Mouse (Mus musculus) adrenal gland, adult 8-10 months (tissue): ENCODE results near the gene Kcnk7. TPM values are rescaled to one million over a fixed set of nuclear protein-coding genes. Genes with fewer than 3 reads are reported as not detected.

Source experiments
- DNase-seq: peaks from one replicate; pipeline ENCODE4 v3.0.0; 2022
- total RNA-seq, 4 experiments: library from RNA; stranded (reverse); gene quantifications; 2 replicates each; pipeline ENCODE4 v1.2.4; 2022

Gene Kcnk7
- total RNA-seq, result not detected

DNA sequence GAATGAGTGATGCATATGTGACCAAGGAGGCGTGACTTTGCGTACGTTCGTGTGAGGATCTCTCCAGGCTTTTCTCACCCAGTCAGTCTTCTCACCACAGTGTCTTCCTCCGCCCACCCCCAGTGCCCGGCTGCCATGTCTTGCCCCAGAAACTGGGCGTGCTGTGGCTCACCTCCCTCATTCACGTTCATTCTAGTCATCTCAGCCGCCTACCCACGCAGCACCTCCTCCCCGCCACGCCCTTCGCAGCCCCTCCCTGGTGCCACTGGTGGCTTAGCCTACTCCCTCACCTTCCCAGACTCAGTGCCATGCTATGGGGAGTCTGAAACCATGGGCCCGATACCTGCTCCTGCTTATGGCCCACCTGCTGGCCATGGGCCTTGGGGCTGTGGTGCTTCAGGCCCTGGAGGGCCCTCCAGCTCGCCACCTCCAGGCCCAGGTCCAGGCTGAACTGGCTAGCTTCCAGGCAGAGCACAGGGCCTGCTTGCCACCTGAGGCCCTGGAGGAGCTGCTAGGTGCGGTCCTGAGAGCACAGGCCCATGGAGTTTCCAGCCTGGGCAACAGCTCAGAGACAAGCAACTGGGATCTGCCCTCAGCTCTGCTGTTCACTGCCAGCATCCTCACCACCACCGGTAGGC, at the start of gene Kcnk7:
Gene Kcnk7 (plus strand): TSS at position 205 of the 638 bp plus-strand sequence.
- DNase-seq, result no peak

DNA sequence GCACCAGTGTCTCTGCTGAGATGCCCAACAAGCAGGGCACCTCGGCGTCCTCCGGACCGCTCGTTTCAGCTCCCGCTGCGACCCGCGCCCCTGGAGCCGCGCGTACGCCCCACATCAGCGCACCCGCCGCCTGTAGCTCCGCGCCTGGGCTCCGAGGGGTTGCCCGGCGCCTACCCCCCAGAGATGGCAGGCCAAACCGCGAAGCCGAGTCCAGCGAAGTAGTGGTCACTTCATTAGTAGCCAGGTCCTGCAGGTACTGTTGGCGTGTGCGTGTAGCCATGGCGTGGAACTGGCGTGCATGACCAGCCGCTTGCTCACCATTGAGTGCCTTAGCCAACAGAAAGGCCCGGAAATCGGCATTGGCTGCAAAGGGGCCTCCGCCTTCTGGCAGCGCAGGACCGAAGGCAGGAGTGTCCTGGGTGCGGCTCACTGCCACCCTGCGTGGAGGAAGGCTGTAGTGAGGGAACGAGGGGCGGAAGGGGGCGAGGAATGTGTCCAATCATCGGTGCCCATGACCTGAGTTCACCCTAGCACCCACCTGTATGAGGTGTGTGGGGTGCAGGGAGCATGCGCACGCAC, 49.4 kb upstream of the Kcnk7 start:
- no peak for DNase-seq

DNA sequence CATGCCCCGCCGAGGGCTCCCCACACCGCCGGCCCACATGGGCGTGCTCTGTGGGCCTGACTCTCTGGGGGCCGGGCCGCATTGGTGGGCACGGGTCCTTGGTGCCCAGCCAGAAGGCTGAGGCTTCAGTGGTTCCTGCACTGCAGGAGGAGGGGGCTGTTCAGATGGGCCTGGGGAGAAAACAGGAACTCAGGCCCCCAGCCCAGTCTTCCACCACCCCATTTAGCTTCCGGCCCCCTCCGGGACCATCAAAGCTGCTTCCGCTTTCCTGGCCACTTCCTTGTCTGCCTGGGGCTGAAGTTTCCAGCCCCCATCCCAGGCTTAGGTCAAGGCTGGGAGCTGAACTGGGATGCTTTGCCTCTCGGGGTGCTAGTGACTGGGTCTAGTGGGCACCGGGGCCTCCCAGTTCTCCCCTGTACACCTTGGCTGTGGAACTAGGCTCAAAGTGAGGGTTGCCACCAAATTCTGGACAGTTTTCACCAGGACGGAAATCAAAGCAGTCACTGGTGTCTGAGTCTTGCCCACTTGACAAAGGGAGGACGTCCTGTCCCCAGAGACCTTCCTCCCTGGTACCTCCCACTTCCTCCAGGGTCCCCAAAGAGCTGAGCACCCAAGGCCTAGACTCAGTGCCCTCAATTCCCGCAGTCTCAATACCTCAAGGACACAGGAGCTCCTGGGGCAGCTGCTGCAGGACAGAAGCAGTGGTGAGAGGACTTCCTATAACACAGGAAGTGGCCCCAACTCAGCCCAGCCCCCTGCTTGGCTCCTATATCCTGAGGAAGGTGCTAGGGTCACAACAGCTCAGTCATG, 43.0 kb upstream of the Kcnk7 start:
- no peak for DNase-seq

DNA sequence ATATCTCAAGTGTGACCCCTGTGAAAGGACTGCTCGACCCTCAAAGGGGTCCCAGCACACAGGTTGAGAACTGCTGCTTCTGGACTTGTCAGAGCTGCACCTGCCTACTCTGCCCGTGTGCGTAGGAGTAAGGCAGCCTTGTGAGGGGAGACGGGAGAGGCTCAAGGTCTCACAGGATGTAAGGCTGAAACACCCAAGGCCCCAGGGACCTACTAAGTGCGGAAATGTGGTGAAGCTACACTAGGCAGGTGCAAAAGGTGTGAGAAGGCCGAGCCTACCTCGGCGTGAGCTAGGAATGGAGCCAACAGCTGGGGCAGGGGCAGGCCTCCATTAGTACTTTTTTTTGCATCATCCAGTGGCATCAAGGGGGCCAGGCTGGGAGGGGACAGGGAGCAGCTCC, 41.9 kb upstream of the Kcnk7 start:
- DNase-seq, result no peak

GRCm38 (mm10) chr19:5662981-5663913, 40.9 kb upstream of the Kcnk7 start, which contains the start of gene Sipa1:
Sipa1 (minus strand) TSS chr19:5663707.
- peak; percentile 93 for DNase-seq

- no peak for DNase-seq
These were observed 39.4 kb upstream of the Kcnk7 start for GRCm38 (mm10) chr19:5664669-5665257.

DNA sequence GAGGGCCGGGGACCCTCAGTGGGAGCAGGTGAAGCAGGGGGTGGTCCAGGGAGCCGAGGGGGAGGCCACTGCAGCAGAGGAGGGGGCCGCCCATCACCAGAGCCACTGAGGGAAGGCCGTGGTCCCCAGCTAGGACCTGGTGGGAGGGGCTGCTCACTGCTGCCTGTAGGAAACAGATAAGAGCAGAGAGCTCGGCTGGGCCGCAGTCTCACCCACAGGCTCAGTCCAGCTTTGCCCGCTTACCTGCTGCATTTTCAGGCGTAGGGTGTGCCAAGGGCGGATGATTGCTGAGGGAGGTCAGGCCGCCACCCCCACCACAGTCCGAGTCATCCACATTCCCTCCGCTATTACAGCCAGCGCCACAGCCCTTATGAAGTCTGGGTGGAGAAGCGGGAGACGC, 38.7 kb upstream of the Kcnk7 start:
- DNase-seq, result no peak

- DNase-seq, result no peak
These were observed 37.8 kb upstream of the Kcnk7 start for GRCm38 (mm10) chr19:5666386-5666785.

DNA sequence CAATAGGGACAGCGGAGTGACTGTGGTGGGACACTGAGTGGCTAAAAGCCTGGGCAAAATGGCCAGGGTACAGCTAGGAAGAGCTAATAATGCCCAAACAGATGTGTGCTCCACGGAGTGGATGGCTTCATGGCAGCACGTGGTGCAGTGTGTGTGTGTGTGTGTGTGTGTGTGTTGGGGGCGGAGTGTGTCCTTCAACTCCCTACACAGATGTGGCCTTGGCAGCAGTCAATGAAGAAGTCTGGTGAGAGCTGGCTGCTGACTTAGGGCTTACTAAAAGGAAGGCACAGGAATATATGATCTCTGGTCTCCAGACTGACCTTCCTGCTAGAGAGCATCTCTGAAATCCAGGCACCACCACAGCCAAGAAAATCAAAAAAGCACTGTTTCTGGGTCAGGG, 35.8 kb upstream of the Kcnk7 start:
- DNase-seq, result no peak

- DNase-seq, result peak; percentile 72
These were observed 23.7 kb upstream of the Kcnk7 start for GRCm38 (mm10) chr19:5680432-5680831.

DNA sequence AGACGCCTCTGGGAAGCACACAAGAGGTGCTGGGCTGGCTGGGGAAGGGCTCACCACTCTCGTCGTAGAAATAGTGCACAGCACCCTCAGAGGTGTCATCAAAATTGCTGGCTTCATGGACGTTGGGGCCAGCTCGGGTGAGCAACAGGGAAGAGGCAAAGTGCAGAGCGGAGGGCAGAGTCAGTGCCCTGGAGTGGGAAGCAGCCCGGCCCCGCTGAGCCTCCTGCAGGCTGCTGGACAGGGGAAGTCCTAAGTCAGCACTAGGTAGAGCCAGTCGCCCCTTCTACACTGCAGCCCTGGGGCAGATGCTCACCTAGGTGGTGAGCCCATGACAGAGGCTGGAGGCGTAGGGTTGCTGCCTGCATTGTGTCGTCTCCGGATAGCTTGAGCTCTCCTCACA, 19.9 kb upstream of the Kcnk7 start:
- no peak for DNase-seq

GRCm38 (mm10) chr19:5684985-5685384, 19.2 kb upstream of the Kcnk7 start:
- peak; percentile 3 for DNase-seq

GRCm38 (mm10) chr19:5685431-5685830, 18.7 kb upstream of the Kcnk7 start:
- DNase-seq, result peak; percentile 13

DNA sequence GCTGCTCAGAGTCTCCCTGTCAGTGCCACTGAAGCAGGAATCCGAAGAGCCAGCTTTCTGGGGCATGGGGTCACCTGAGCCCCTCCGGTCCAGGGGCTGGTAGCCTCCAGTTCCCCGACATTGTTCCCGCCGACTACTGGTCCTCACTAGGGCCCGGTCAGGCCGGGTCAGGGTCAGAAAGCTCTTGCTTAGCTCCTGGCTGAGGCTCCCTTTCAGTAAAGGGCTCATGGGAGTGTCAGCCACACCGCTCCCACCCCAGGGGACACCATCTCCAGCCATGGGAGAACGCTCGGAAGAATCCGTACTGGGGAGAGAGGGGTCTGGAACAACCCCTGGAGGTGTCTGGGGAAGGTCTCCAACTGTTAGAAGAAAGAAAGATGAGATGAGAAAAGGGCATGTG, 18.3 kb upstream of the Kcnk7 start:
- DNase-seq, result peak; percentile 6

DNA sequence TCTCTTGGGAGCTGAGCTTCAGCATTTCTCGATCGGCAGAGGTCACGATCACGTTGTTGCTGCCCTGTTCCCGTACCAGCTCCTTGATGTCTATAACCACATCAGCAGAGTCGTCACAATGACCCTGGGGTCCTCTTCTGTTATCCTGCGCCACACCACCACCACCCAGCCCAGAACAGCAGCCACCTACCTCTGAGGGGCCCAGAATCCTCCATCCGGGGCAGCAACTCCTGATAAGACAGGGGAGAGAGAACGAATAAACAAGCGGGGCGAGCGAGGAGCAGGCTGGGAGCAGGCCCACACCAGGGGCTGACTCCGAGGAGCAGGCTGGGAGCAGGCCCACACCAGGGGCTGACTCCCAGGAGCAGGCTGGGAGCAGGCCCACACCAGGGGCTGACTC, 17.7 kb upstream of the Kcnk7 start:
- DNase-seq, result no peak

DNA sequence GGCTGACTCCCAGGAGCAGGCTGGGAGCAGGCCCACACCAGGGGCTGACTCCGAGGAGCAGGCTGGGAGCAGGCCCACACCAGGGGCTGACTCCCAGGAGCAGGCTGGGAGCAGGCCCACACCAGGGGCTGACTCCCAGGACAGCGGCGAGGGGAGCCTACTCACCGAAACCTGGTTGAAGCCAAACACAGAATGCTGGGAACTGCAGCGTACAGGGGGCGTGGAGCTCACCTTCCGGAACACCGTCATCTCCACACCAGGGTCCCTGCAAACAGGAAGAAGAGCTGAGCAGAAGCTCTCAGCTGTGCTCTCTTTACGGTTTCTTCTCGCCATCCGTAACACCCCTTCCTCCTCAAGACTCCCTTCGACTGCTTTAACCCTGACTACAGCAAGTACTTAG, 17.2 kb upstream of the Kcnk7 start:
- peak; percentile 6 for DNase-seq

- peak; percentile 35 for DNase-seq
These were observed 16.4 kb upstream of the Kcnk7 start for GRCm38 (mm10) chr19:5687738-5688137.

DNA sequence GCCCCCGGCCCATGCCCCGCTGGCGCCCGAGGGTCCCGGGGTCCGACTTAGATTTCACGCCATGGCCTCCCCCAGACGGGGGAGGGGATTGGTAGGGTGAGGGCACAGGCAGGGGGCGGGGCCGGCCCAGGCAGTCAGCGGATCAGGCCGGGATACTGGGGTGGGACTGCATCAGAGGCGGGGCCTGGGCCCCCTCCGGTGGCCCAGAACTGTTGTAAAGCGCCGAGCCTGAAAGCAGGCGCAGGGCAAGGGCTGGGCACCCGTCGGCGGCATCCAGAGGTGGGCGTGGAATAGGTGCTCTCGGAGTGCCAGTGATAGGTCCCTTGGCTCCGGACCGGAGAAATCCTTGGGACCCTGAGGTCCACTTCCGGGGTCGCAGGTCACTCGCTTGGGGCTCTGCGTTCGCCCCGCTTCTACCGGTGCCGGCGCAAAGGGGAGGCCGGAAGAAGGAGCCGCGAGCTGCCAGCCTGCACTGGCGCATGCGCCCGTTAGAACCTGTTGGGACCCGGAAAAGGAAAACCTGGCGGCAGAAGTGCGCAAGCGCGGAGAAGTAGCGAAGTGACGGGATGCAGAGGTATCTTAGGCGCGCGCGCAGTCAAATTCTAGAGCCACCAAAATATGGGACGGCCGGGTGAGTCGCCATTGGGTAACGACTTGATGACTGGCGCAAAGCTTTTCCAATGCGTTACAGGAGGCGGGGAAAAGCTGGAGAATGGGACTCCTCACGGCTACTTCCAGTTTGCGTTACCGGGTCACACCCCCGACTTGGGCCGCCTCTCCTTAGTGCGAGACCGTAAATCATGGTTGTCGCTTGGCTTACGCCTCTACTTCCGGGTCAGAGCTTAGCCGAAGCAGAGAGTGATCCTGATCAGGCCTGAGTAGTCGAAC, 15.7 kb upstream of the Kcnk7 start, which contains the start of the genes Map3k11 and Pcnx3:
Gene Map3k11 (plus strand): TSS at position 543 of the 888 bp plus-strand sequence.
Gene Pcnx3 (minus strand): TSS at position 709 of the 888 bp plus-strand sequence.
- peak; percentile 98 for DNase-seq

- no peak for DNase-seq
These were observed 15.1 kb upstream of the Kcnk7 start for GRCm38 (mm10) chr19:5689088-5689428.

- DNase-seq, result peak; percentile 90
These were observed 14.4 kb upstream of the Kcnk7 start for GRCm38 (mm10) chr19:5689565-5690342.
